Mouse (Mus musculus) embryonic fibroblast, embryonic 13.5 days (primary cell): ENCODE measurements around the gene Cyp2j12.

Experiments used
- CTCF ChIP-seq: IDR thresholded peaks from 2 replicates; pipeline ENCODE4 v1.5.1; 2011; ENCODE audit warnings: mild to moderate bottlenecking, control low read depth, low read length, moderate library complexity, borderline replicate concordance; ENCODE audit not compliant: insufficient read depth
- POLR2A ChIP-seq: IDR thresholded peaks from 2 replicates; pipeline ENCODE4 v1.6.1; 2011; ENCODE audit warnings: low read depth, mild to moderate bottlenecking, control low read depth, low read length, moderate library complexity

- TF ChIP-seq CTCF: no peak
- TF ChIP-seq POLR2A: no peak
These were observed 78.9 kb downstream of the Cyp2j12 start for GRCm38 (mm10) chr4:96062045-96062444.
